In genomic region chr10:121429089-121429488, GRCm38 (mm10) we compare ENCODE assay signal across 8 mouse cellular contexts. TPM values are rescaled to one million over a fixed set of nuclear protein-coding genes. Genes with fewer than 3 reads are reported as not detected.
DNase-seq lines count a peak whose midpoint lies in the region; ATAC-seq lines count a peak whose summit lies in the region.

No protein-coding gene starts in this region.

- 0 out of 2 replicates have a peak, but pooled peaks have one; percentile 33 for ATAC-seq in forebrain, embryonic 13.5 days
- ATAC-seq in forebrain, embryonic 11.5 days (replicated peaks; ENCODE audit: low FRiP score): no peak
- peak; percentile 48 for ATAC-seq in embryonic facial prominence, embryonic 14.5 days (ENCODE audit: low read depth)
- ATAC-seq in inflammation-experienced regulatory T-cells, adult 6 months: peak; percentile 49
- ATAC-seq in liver, embryonic 16.5 days (ENCODE audit: low read depth): peak; percentile 44

- 0 out of 2 replicates have a peak, but pooled peaks cover 3% of the 10 kb centered on the region for H3K27me3 ChIP-seq in forebrain, embryonic 13.5 days
- no peaks in the 10 kb centered on the region for H3K27me3 ChIP-seq in forebrain, embryonic 11.5 days (ENCODE audit: control insufficient read depth, insufficient read depth, low read length)
- no peaks in the 10 kb centered on the region for H3K27me3 ChIP-seq in embryonic facial prominence, embryonic 14.5 days (replicated peaks; ENCODE audit: control insufficient read depth, insufficient read depth, low read length)
- H3K27me3 ChIP-seq in liver, embryonic 16.5 days (ENCODE audit: control insufficient read depth, insufficient read depth, low read depth, low read length): no peaks in the 10 kb centered on the region

- no peaks in the 10 kb centered on the region for H3K36me3 ChIP-seq in forebrain, embryonic 13.5 days (ENCODE audit: poor library complexity, severe bottlenecking)
- no peaks in the 10 kb centered on the region for H3K36me3 ChIP-seq in forebrain, embryonic 11.5 days (ENCODE audit: control insufficient read depth, insufficient read depth, low read length)
- no peaks in the 10 kb centered on the region for H3K36me3 ChIP-seq in embryonic facial prominence, embryonic 14.5 days (ENCODE audit: control insufficient read depth, insufficient read depth, low read length)
- H3K36me3 ChIP-seq in liver, embryonic 16.5 days (ENCODE audit: control insufficient read depth, insufficient read depth): no peaks in the 10 kb centered on the region

- no peak overlapping the region for H3K9ac ChIP-seq in forebrain, embryonic 13.5 days
- no peak overlapping the region for H3K9ac ChIP-seq in forebrain, embryonic 11.5 days (ENCODE audit: low read length)
- H3K9ac ChIP-seq in embryonic facial prominence, embryonic 14.5 days (ENCODE audit: low read depth, low read length): no peak overlapping the region
- H3K9ac ChIP-seq in liver, embryonic 16.5 days (ENCODE audit: low read depth, low read length): no peak overlapping the region

- peaks cover 31% of the 10 kb centered on the region for H3K4me1 ChIP-seq in forebrain, embryonic 13.5 days
- H3K4me1 ChIP-seq in forebrain, embryonic 11.5 days (replicated peaks; ENCODE audit: control insufficient read depth, insufficient read depth, low read length): peaks cover 10% of the 10 kb centered on the region
- H3K4me1 ChIP-seq in embryonic facial prominence, embryonic 14.5 days (ENCODE audit: control insufficient read depth, insufficient read depth, low read length): peaks cover 59% of the 10 kb centered on the region
- H3K4me1 ChIP-seq in liver, embryonic 16.5 days (ENCODE audit: control insufficient read depth, low read depth, low read length): peaks cover 75% of the 10 kb centered on the region

- H3K4me3 ChIP-seq in forebrain, embryonic 13.5 days: no peak overlapping the region
- H3K4me3 ChIP-seq in forebrain, embryonic 11.5 days (ENCODE audit: low read depth, low read length): no peak overlapping the region
- H3K4me3 ChIP-seq in embryonic facial prominence, embryonic 14.5 days (ENCODE audit: low read depth, low read length): no peak overlapping the region
- no peak overlapping the region for H3K4me3 ChIP-seq in liver, embryonic 16.5 days (ENCODE audit: low read depth, low read length)

- H3K9me3 ChIP-seq in forebrain, embryonic 13.5 days (replicated peaks): no peaks in the 10 kb centered on the region
- H3K9me3 ChIP-seq in forebrain, embryonic 11.5 days (ENCODE audit: control insufficient read depth, low read length): no peaks in the 10 kb centered on the region
- H3K9me3 ChIP-seq in embryonic facial prominence, embryonic 14.5 days (ENCODE audit: control insufficient read depth, low read length): no peaks in the 10 kb centered on the region
- no peaks in the 10 kb centered on the region for H3K9me3 ChIP-seq in liver, embryonic 16.5 days (replicated peaks; ENCODE audit: control insufficient read depth, low read length)

- H3K4me2 ChIP-seq in forebrain, embryonic 13.5 days: no peak overlapping the region
- no peak overlapping the region for H3K4me2 ChIP-seq in forebrain, embryonic 11.5 days (ENCODE audit: low read depth, low read length, severe bottlenecking)
- H3K4me2 ChIP-seq in embryonic facial prominence, embryonic 14.5 days (ENCODE audit: low read depth, low read length): no peak overlapping the region
- no peak overlapping the region for H3K4me2 ChIP-seq in liver, embryonic 16.5 days (ENCODE audit: low read depth, low read length)

- no peak for DNase-seq in forebrain, embryonic 11.5 days (ENCODE audit: low spot score)
- DNase-seq in embryonic facial prominence, embryonic 14.5 days (ENCODE audit: low spot score): peak; percentile 90
- DNase-seq in testis, postnatal 14 days (ENCODE audit: low spot score): no peak
- DNase-seq in adipocyte (ENCODE audit: low spot score): no peak
- DNase-seq in ovary, postnatal 10 days (ENCODE audit: low spot score): no peak

- H3K27ac ChIP-seq in forebrain, embryonic 13.5 days: no peak overlapping the region
- H3K27ac ChIP-seq in forebrain, embryonic 11.5 days (ENCODE audit: low read depth, low read length): no peak overlapping the region
- peak overlapping the region; percentile 75 for H3K27ac ChIP-seq in embryonic facial prominence, embryonic 14.5 days (replicated peaks; ENCODE audit: low read depth, low read length)
- H3K27ac ChIP-seq in liver, embryonic 16.5 days (ENCODE audit: low read length): no peak overlapping the region; the same call in 1 of the 2 replicates

- WGBS in forebrain, embryonic 13.5 days: 36% methylated on average over 2 of the region's 2 CpGs
- 49% methylated on average over 2 of the region's 2 CpGs for WGBS in forebrain, embryonic 11.5 days
- WGBS in embryonic facial prominence, embryonic 14.5 days: 32% methylated on average over 2 of the region's 2 CpGs
- 17% methylated on average over 2 of the region's 2 CpGs for WGBS in liver, embryonic 16.5 days (ENCODE audit: insufficient replicate concordance)

RNA-seq across cellular contexts. Expression of gene Rassf3, which starts 47.1 kb away (rescaled TPM):
- polyA plus RNA-seq in forebrain, embryonic 13.5 days (2015; fragmentation: Nextera tagmentation; extraction: Ambion mirVana): 3.5 and 3.7 TPM in 2 replicates
- polyA plus RNA-seq in forebrain, embryonic 11.5 days (2014; fragmentation: Nextera tagmentation; extraction: Ambion mirVana): 5.5 and 7.6 TPM in 2 replicates
- 23.6 and 27.0 TPM in 2 replicates for polyA plus RNA-seq in embryonic facial prominence, embryonic 14.5 days (2014; fragmentation: Nextera tagmentation; extraction: Ambion mirVana)
- 1 to 10 TPM; 6.1 to 6.8 (median 6.2) TPM for polyA plus RNA-seq in inflammation-experienced regulatory T-cells, adult 6 months (2017; shearing (Covaris generic))
- polyA plus RNA-seq in liver, embryonic 16.5 days (2015; fragmentation: Nextera tagmentation; extraction: Ambion mirVana): 12.1 and 13.3 TPM in 2 replicates
